34 mouse cellular contexts compared by ENCODE assay signal in genomic region chr9:58331276-58331675, GRCm38 (mm10). TPM values are rescaled to one million over a fixed set of nuclear protein-coding genes. Genes with fewer than 3 reads are reported as not detected.
A peak's percentile ranks its signal among the peaks of the same experiment; 100 is the strongest.
DNase-seq lines count a peak whose midpoint lies in the region; ATAC-seq and TF ChIP-seq lines count a peak whose summit lies in the region.
"Had no signal": no experiment of that assay in that cellular context is flagged by ENCODE, and none has a peak within 500 bp of the region (broad histone marks: within the 10 kb centered on the region; RNA-seq: fewer than 3 reads in every experiment).

No protein-coding gene starts in this region.

- TF ChIP-seq POLR2A in myocyte (IDR thresholded peaks at IDR 0.05; ENCODE audit: insufficient read length, low read depth), result no peak

- no peak for ATAC-seq in heart, embryonic 13.5 days (ENCODE audit: extremely low read depth, insufficient number of reproducible peaks, low FRiP score, low TSS enrichment)
- ATAC-seq: activated CD4-positive, CD25-positive, alpha-beta regulatory T cell, adult 4 months; forebrain, embryonic 14.5 days; forebrain, postnatal 0 days; intestine, postnatal 0 days had no signal

- no peaks in the 10 kb centered on the region for H3K79me2 ChIP-seq in myocyte (ENCODE audit: control insufficient read depth, insufficient read depth)

- no peaks in the 10 kb centered on the region for H3K9me3 ChIP-seq in heart, embryonic 13.5 days
- H3K9me3 ChIP-seq: G1E; hindbrain, embryonic 12.5 days; hindbrain, embryonic 15.5 days had no signal

- no peak for DNase-seq in heart, postnatal 25 days (ENCODE audit: low spot score)
- DNase-seq in kidney, postnatal 10 days, result peak; percentile 11
- DNase-seq in kidney, postnatal 36 days, result no peak
- peak; percentile 59 for DNase-seq in retina, postnatal 1 day
- DNase-seq in retina, embryonic 14.5 days (ENCODE audit: low spot score), result no peak
- DNase-seq in frontal cortex, postnatal 10 days (ENCODE audit: low spot score in 2 of 2), result no peak
- DNase-seq: adrenal gland, postnatal 10 days; adrenal gland, postnatal 36 days; B cell, adult 2 months; cerebellum, adult 18-20 months; cerebellum, adult 9-10 months; cerebellum, postnatal 14 days; forebrain, postnatal 0 days; gastrocnemius, postnatal 10 days; heart, adult 11 months had no signal

- peaks cover 36% of the 10 kb centered on the region for H3K4me1 ChIP-seq in heart, embryonic 13.5 days

- H3K4me2 ChIP-seq in heart, embryonic 13.5 days, result no peak overlapping the region
- H3K4me2 ChIP-seq in myocyte (ENCODE audit: low read depth), result peak overlapping the region; percentile 32
- H3K4me2 ChIP-seq: heart, embryonic 11.5 days; hindbrain, embryonic 12.5 days; hindbrain, embryonic 15.5 days had no signal

- H3ac ChIP-seq in myocyte (ENCODE audit: control insufficient read depth, insufficient read length), result no peak overlapping the region

- no peaks in the 10 kb centered on the region for H3K27me3 ChIP-seq in heart, embryonic 13.5 days (replicated peaks)
- H3K27me3 ChIP-seq in myocyte (ENCODE audit: control insufficient read depth, insufficient read depth, insufficient read length), result no peaks in the 10 kb centered on the region
- H3K27me3 ChIP-seq: CH12.LX; hindbrain, embryonic 12.5 days; hindbrain, embryonic 15.5 days had no signal

- H3K27ac ChIP-seq in heart, embryonic 13.5 days (replicated peaks), result 0 out of 2 replicates have a peak overlapping the region, but pooled peaks have one; percentile 1
- H3K27ac ChIP-seq: forebrain, embryonic 10.5 days; hindbrain, embryonic 12.5 days; hindbrain, embryonic 15.5 days had no signal

- no peak overlapping the region for H3K4me3 ChIP-seq in heart, embryonic 13.5 days
- H3K4me3 ChIP-seq in myocyte, result no peak overlapping the region
- H3K4me3 ChIP-seq: forebrain, embryonic 10.5 days; hindbrain, embryonic 12.5 days; hindbrain, embryonic 15.5 days had no signal

- 35% methylated on average over 3 of the region's 3 CpGs for WGBS in heart, embryonic 13.5 days

- no peak overlapping the region for H3K9ac ChIP-seq in heart, embryonic 13.5 days
- H3K9ac ChIP-seq: forebrain, postnatal 0 days; hindbrain, embryonic 12.5 days; hindbrain, embryonic 15.5 days had no signal

- H3K36me3 ChIP-seq in heart, embryonic 13.5 days, result no peaks in the 10 kb centered on the region
- no peaks in the 10 kb centered on the region for H3K36me3 ChIP-seq in myocyte (ENCODE audit: control insufficient read depth, insufficient read depth)
- H3K36me3 ChIP-seq: forebrain, embryonic 10.5 days; G1E; hindbrain, embryonic 12.5 days; hindbrain, embryonic 15.5 days had no signal

- intact Hi-C loops in heart, postnatal 25 days (cut with DNase I), result loop anchor here (2.0 kb wide), 1 partner anchor 40 kb away; the partner anchor contains the start of gene Tbc1d21

TF ChIP-seq in myocyte, 11 proteins besides CTCF, POLR2A, EP300 and RAD21:
- TF ChIP-seq USF1 (IDR thresholded peaks at IDR 0.05; ENCODE audit: low read depth), result no peak
- peak; percentile 48 for TF ChIP-seq TCF12 (IDR thresholded peaks at IDR 0.05; ENCODE audit: insufficient read depth, poor library complexity, severe bottlenecking)
- TF ChIP-seq TCF3 (IDR thresholded peaks at IDR 0.05; ENCODE audit: insufficient read length, low read depth), result no peak
- no peak for TF ChIP-seq CEBPB (IDR thresholded peaks at IDR 0.05; ENCODE audit: insufficient read depth, poor library complexity, severe bottlenecking)
- TF ChIP-seq MYOD1 (IDR thresholded peaks at IDR 0.05; ENCODE audit: control insufficient read depth in 1 of 3, insufficient read length in 2 of 3, low read depth in 2 of 3), result peak; percentile 20 to 74 (median 52)
- TF ChIP-seq MYOG (IDR thresholded peaks at IDR 0.05; ENCODE audit: control insufficient read depth in 1 of 3, insufficient read depth in 1 of 3, insufficient read length in 2 of 3, low read depth in 2 of 3), result peak in 2 of 3 experiments; percentile 66 to 88

RNA-seq across cellular contexts. Expression of gene Loxl1, which starts 18.3 kb away (rescaled TPM):
- polyA plus RNA-seq in heart, embryonic 13.5 days (2015; fragmentation: Nextera tagmentation; extraction: Ambion mirVana), result 51.5 TPM in 2 replicates
- total RNA-seq in heart, postnatal 25 days (2021), result 10 to 100 TPM; 36.6 to 36.7 TPM
- 46.1 TPM for polyA plus RNA-seq in myocyte (2012; fragmentation: generic; extraction: Trizol)
- total RNA-seq: CH12.LX; G1E; hematopoietic stem cell, adult 5-6 weeks had no signal
- polyA plus RNA-seq: activated CD4-positive, CD25-positive, alpha-beta regulatory T cell, adult 4 months; G1E had no signal

RNA-seq across cellular contexts. Expression of gene Tbc1d21, which starts 39.0 kb away (rescaled TPM):
- not detected in 2 replicates for polyA plus RNA-seq in heart, embryonic 13.5 days (2015; fragmentation: Nextera tagmentation; extraction: Ambion mirVana)
- total RNA-seq in heart, postnatal 25 days (2021), result not detected
- 0.32 TPM for polyA plus RNA-seq in myocyte (2012; fragmentation: generic; extraction: Trizol)
- total RNA-seq: adrenal gland, adult 18-20 months; adrenal gland, postnatal 10 days; adrenal gland, postnatal 36 days; CH12.LX; forebrain, postnatal 0 days; G1E; gastrocnemius, postnatal 10 days; gastrocnemius, postnatal 4 days; heart, adult 8-10 months; heart, postnatal 10 days; hematopoietic stem cell, adult 5-6 weeks had no signal
- polyA plus RNA-seq: activated CD4-positive, CD25-positive, alpha-beta regulatory T cell, adult 4 months; embryonic facial prominence, embryonic 11.5 days; forebrain, embryonic 10.5 days; forebrain, embryonic 14.5 days; forebrain, postnatal 0 days; frontal cortex, adult 2 months; G1E; heart, embryonic 11.5 days; hindbrain, embryonic 12.5 days; hindbrain, embryonic 15.5 days; intestine, embryonic 14.5 days; intestine, postnatal 0 days had no signal

Comparison
In these comparisons a context has a peak if more than half of its experiments do, and no peak if none do; other contexts are left out.
1. DNase-seq: peak in kidney, postnatal 10 days (single experiment) and retina, postnatal 1 day (single experiment); none in heart, postnatal 25 days (single experiment), kidney, postnatal 36 days (0 of 2), retina, embryonic 14.5 days (single experiment) and frontal cortex, postnatal 10 days (0 of 2).